11 mouse cellular contexts compared by ENCODE assay signal in genomic region chr12:9228486-9228885, GRCm38 (mm10).
DNase-seq lines count a peak whose midpoint lies in the region; ATAC-seq and TF ChIP-seq lines count a peak whose summit lies in the region.
"Had no signal": no experiment of that assay in that cellular context is flagged by ENCODE, and none has a peak within 500 bp of the region (broad histone marks: within the 10 kb centered on the region; RNA-seq: fewer than 3 reads in every experiment).

No protein-coding gene starts in this region.

- no peak overlapping the region for H3K4me3 ChIP-seq in forebrain, embryonic 14.5 days (ENCODE audit: low read depth, low read length)
- no peak overlapping the region for H3K4me3 ChIP-seq in forebrain, embryonic 11.5 days (ENCODE audit: low read depth, low read length)
- H3K4me3 ChIP-seq in limb, embryonic 14.5 days (replicated peaks; ENCODE audit: low read length) = no peak overlapping the region
- H3K4me3 ChIP-seq in limb, embryonic 10.5 days = no peak overlapping the region
- H3K4me3 ChIP-seq: forebrain, embryonic 10.5 days had no signal

- TF ChIP-seq POLR2A in limb, embryonic 14.5 days (IDR thresholded peaks at IDR 0.05; ENCODE audit: borderline replicate concordance, extremely low read depth, insufficient read depth, insufficient read length) = no peak
- TF ChIP-seq POLR2A in brain, embryonic 14.5 days (IDR thresholded peaks at IDR 0.05; ENCODE audit: borderline replicate concordance, extremely low read depth, insufficient read depth, insufficient read length, poor library complexity, severe bottlenecking) = no peak

- no peak overlapping the region for H3K9ac ChIP-seq in forebrain, embryonic 14.5 days (ENCODE audit: low read length)
- no peak overlapping the region for H3K9ac ChIP-seq in forebrain, embryonic 11.5 days (ENCODE audit: low read length)
- no peak overlapping the region for H3K9ac ChIP-seq in limb, embryonic 14.5 days (ENCODE audit: low read depth, low read length, severe bottlenecking)

- H3K9me3 ChIP-seq in forebrain, embryonic 14.5 days (replicated peaks; ENCODE audit: control insufficient read depth, low read length) = no peaks in the 10 kb centered on the region
- no peaks in the 10 kb centered on the region for H3K9me3 ChIP-seq in forebrain, embryonic 11.5 days (ENCODE audit: control insufficient read depth, low read length)
- H3K9me3 ChIP-seq in limb, embryonic 14.5 days (ENCODE audit: control insufficient read depth, low read length) = no peaks in the 10 kb centered on the region
- H3K9me3 ChIP-seq in limb, embryonic 10.5 days (replicated peaks) = no peaks in the 10 kb centered on the region
- H3K9me3 ChIP-seq: forebrain, embryonic 10.5 days had no signal

- no peak for ATAC-seq in forebrain, embryonic 14.5 days
- ATAC-seq in forebrain, embryonic 11.5 days (replicated peaks; ENCODE audit: low FRiP score) = no peak
- ATAC-seq in limb, embryonic 14.5 days (ENCODE audit: low FRiP score, low read depth) = no peak
- no peak for ATAC-seq in erythroblast, adult 5-6 weeks (replicated peaks; ENCODE audit: low FRiP score, poor library complexity, severe bottlenecking)

- no peak overlapping the region for H3K27ac ChIP-seq in forebrain, embryonic 14.5 days (ENCODE audit: low read depth, low read length)
- no peak overlapping the region for H3K27ac ChIP-seq in forebrain, embryonic 11.5 days (ENCODE audit: low read depth, low read length)
- no peak overlapping the region for H3K27ac ChIP-seq in limb, embryonic 14.5 days (replicated peaks; ENCODE audit: low read depth, low read length)
- H3K27ac ChIP-seq in limb, embryonic 10.5 days = no peak overlapping the region
- H3K27ac ChIP-seq: forebrain, embryonic 10.5 days had no signal

- intact Hi-C loops in heart, postnatal 10 days (cut with DNase I) = no loop called here

- H3K4me2 ChIP-seq in forebrain, embryonic 14.5 days (ENCODE audit: low read length) = no peak overlapping the region
- H3K4me2 ChIP-seq in forebrain, embryonic 11.5 days (ENCODE audit: low read depth, low read length, severe bottlenecking) = no peak overlapping the region
- no peak overlapping the region for H3K4me2 ChIP-seq in limb, embryonic 14.5 days (replicated peaks; ENCODE audit: low read depth, low read length, severe bottlenecking)
- H3K4me2 ChIP-seq: liver, embryonic 11.5 days had no signal

- H3K4me1 ChIP-seq in forebrain, embryonic 14.5 days (ENCODE audit: control insufficient read depth, insufficient read depth, low read length) = no peaks in the 10 kb centered on the region
- H3K4me1 ChIP-seq in forebrain, embryonic 11.5 days (replicated peaks; ENCODE audit: control insufficient read depth, insufficient read depth, low read length) = no peaks in the 10 kb centered on the region
- 0 out of 2 replicates have a peak, but pooled peaks cover 2% of the 10 kb centered on the region for H3K4me1 ChIP-seq in limb, embryonic 14.5 days (ENCODE audit: control insufficient read depth, insufficient read depth, low read length)
- H3K4me1 ChIP-seq in limb, embryonic 10.5 days = no peaks in the 10 kb centered on the region
- H3K4me1 ChIP-seq: forebrain, embryonic 10.5 days had no signal

- WGBS in forebrain, embryonic 14.5 days = 76% methylated on average over 2 of the region's 2 CpGs
- WGBS in forebrain, embryonic 11.5 days = 78% methylated on average over 2 of the region's 2 CpGs
- WGBS in limb, embryonic 14.5 days = 79% methylated on average over 2 of the region's 2 CpGs
- WGBS in limb, embryonic 10.5 days = 83% methylated on average over 2 of the region's 2 CpGs

- no peaks in the 10 kb centered on the region for H3K36me3 ChIP-seq in forebrain, embryonic 14.5 days (ENCODE audit: control insufficient read depth, insufficient read depth, low read length)
- no peaks in the 10 kb centered on the region for H3K36me3 ChIP-seq in forebrain, embryonic 11.5 days (ENCODE audit: control insufficient read depth, insufficient read depth, low read length)
- no peaks in the 10 kb centered on the region for H3K36me3 ChIP-seq in limb, embryonic 14.5 days (ENCODE audit: control insufficient read depth, insufficient read depth, low read length)
- no peaks in the 10 kb centered on the region for H3K36me3 ChIP-seq in limb, embryonic 10.5 days
- H3K36me3 ChIP-seq: forebrain, embryonic 10.5 days had no signal

- DNase-seq in forebrain, embryonic 14.5 days (ENCODE audit: low spot score) = peak; percentile 8
- no peak for DNase-seq in forebrain, embryonic 11.5 days (ENCODE audit: low spot score)
- DNase-seq in limb, embryonic 14.5 days (ENCODE audit: low spot score) = peak; percentile 42
- no peak for DNase-seq in limb, embryonic 10.5 days (ENCODE audit: low spot score)
- peak; percentile 22 for DNase-seq in brain, embryonic 14.5 days (ENCODE audit: low read depth)
- DNase-seq in heart, postnatal 10 days = peak; percentile 52 to 66
- DNase-seq in thymus, postnatal 25 days = no peak
- DNase-seq: kidney, adult 2 months had no signal

- TF ChIP-seq CTCF in brain, embryonic 14.5 days (IDR thresholded peaks at IDR 0.05; ENCODE audit: borderline replicate concordance, extremely low read depth, insufficient read depth, insufficient read length) = no peak

- H3K27me3 ChIP-seq in forebrain, embryonic 14.5 days (replicated peaks; ENCODE audit: control insufficient read depth, insufficient read depth, low read length) = no peaks in the 10 kb centered on the region
- H3K27me3 ChIP-seq in forebrain, embryonic 11.5 days (ENCODE audit: control insufficient read depth, insufficient read depth, low read length) = no peaks in the 10 kb centered on the region
- H3K27me3 ChIP-seq in limb, embryonic 14.5 days (ENCODE audit: control insufficient read depth, insufficient read depth, low read length) = no peaks in the 10 kb centered on the region
- no peaks in the 10 kb centered on the region for H3K27me3 ChIP-seq in limb, embryonic 10.5 days (ENCODE audit: low read depth, poor library complexity, severe bottlenecking)

Comparison
In these comparisons a context has a peak if more than half of its experiments do, and no peak if none do; other contexts are left out.
1. DNase-seq: peak in forebrain, embryonic 14.5 days (single experiment), limb, embryonic 14.5 days (single experiment), brain, embryonic 14.5 days (single experiment) and heart, postnatal 10 days (2 of 2); none in forebrain, embryonic 11.5 days (single experiment), limb, embryonic 10.5 days (single experiment) and thymus, postnatal 25 days (single experiment).